Mouse (Mus musculus): ENCODE results near the gene Gpr19. TPM values are rescaled to one million over a fixed set of nuclear protein-coding genes. Genes with fewer than 3 reads are reported as not detected.

Gpr19 gene
- total and polyA plus RNA-seq, 2 experiments = 4.7 to 6.9 TPM

DNA sequence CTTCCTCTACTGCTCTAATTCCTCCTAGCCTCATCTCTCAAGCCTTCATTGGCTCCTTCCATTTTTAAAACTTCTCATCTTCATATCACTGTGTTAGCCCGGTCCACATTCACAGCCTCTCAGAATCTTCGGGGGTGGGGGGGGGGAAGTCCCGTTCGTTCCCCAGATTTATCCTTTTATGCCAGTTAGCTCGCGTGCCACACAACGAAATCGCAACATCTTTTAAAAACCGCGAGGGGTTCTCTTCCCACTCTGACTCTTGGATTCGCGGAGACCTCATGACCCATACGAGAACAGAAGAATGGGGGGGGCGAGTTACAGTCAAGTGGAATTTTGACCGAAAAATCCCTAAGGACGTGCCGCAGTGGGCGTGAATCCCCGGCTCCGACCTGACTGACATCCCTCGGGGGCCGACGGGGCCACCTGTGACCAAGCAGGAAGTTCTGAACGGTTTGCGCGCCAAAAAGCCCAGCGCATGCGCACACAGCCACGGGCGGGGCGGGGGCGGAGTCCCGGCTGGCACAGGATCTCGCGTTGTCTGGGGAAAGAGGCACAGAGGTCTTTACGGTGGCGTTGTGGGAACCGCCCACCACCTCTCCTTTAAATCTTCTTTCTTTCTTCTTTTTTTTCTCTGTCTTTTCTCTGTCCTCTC lies 809 bp downstream of the Gpr19 start:
- no peaks in the 10 kb centered on the region for H3K79me2 ChIP-seq (ENCODE audit: control insufficient read depth, insufficient read depth, low read length)
- DNase-seq (ENCODE audit: extremely low read depth, low read depth, low spot score) = peak; percentile 73
- H3K9ac ChIP-seq (ENCODE audit: low read depth, low read length) = peak overlapping the region; percentile 92
- TF ChIP-seq POLR2A (IDR thresholded peaks at IDR 0.05; ENCODE audit: extremely low read depth, insufficient read depth, low read length) (peak; percentile 87), CTCF (IDR thresholded peaks at IDR 0.05; ENCODE audit: low read depth, low read length) (no peak)
- H3K4me1 ChIP-seq (ENCODE audit: control insufficient read depth, insufficient read depth, low read length) = peaks cover 2% of the 10 kb centered on the region; the same call in 1 of the 2 replicates
- H3K27me3 ChIP-seq (ENCODE audit: control insufficient read depth, insufficient read depth, low read length) = no peaks in the 10 kb centered on the region
- under 1% methylated on average over 38 of the region's 38 CpGs for WGBS
- H3K4me3 ChIP-seq (ENCODE audit: insufficient read depth, low read depth, low read length) = peak overlapping the region; percentile 65
- peak overlapping the region; percentile 99 for H3K27ac ChIP-seq (replicated peaks; ENCODE audit: insufficient read depth, low read depth, low read length)
- no peaks in the 10 kb centered on the region for H3K36me3 ChIP-seq (ENCODE audit: control insufficient read depth, insufficient read depth, low read length)

GRCm38 (mm10) chr6:134896570-134897436 lies 1.6 kb downstream of the Gpr19 start:
- no peak for DNase-seq (ENCODE audit: extremely low read depth, low read depth, low spot score)
- WGBS = 32% methylated on average over 15 of the region's 15 CpGs
- Histone ChIP-seq H3K36me3 (ENCODE audit: control insufficient read depth, insufficient read depth, low read length) (no peaks in the 10 kb centered on the region), H3K4me1 (ENCODE audit: control insufficient read depth, insufficient read depth, low read length) (peaks cover 2% of the 10 kb centered on the region; the same call in 1 of the 2 replicates), H3K27me3 (ENCODE audit: control insufficient read depth, insufficient read depth, low read length) (no peaks in the 10 kb centered on the region), H3K79me2 (ENCODE audit: control insufficient read depth, insufficient read depth, low read length) (no peaks in the 10 kb centered on the region), H3K4me3 (ENCODE audit: insufficient read depth, low read depth, low read length) (no peak overlapping the region), H3K27ac (replicated peaks; ENCODE audit: insufficient read depth, low read depth, low read length) (no peak overlapping the region), H3K9ac (ENCODE audit: low read depth, low read length) (no peak overlapping the region)
- TF ChIP-seq POLR2A (IDR thresholded peaks at IDR 0.05; ENCODE audit: extremely low read depth, insufficient read depth, low read length) = no peak
- no peak for TF ChIP-seq CTCF (IDR thresholded peaks at IDR 0.05; ENCODE audit: low read depth, low read length)

DNA sequence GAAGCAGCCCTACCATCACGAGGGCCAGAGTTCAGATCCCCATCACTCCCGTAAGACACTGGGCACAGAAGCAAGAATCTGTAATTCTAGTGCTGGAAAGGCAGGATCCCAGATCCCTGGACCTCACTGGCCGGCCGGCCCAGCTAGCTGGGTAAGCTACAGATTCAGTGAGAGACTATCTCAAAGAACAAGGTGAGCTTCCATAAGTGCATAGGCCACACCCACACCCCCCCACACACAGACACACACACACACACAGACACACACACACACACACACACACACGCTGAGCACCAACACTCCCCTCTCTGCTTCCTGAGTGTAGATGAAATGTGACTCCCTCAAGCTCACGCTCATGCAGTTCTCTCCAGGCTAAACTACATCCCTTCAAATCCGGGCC lies 7.9 kb downstream of the Gpr19 start:
- H3K4me3 ChIP-seq (ENCODE audit: insufficient read depth, low read depth, low read length) = no peak overlapping the region
- H3K79me2 ChIP-seq (ENCODE audit: control insufficient read depth, insufficient read depth, low read length) = no peaks in the 10 kb centered on the region
- TF ChIP-seq POLR2A (IDR thresholded peaks at IDR 0.05; ENCODE audit: extremely low read depth, insufficient read depth, low read length) (no peak), CTCF (IDR thresholded peaks at IDR 0.05; ENCODE audit: low read depth, low read length) (no peak)
- H3K9ac ChIP-seq (ENCODE audit: low read depth, low read length) = no peak overlapping the region
- H3K4me1 ChIP-seq (ENCODE audit: control insufficient read depth, insufficient read depth, low read length) = no peaks in the 10 kb centered on the region
- 87% methylated on average over 7 of the region's 7 CpGs for WGBS
- H3K36me3 ChIP-seq (ENCODE audit: control insufficient read depth, insufficient read depth, low read length) = no peaks in the 10 kb centered on the region
- no peaks in the 10 kb centered on the region for H3K27me3 ChIP-seq (ENCODE audit: control insufficient read depth, insufficient read depth, low read length)
- H3K27ac ChIP-seq (replicated peaks; ENCODE audit: insufficient read depth, low read depth, low read length) = no peak overlapping the region
- DNase-seq (ENCODE audit: extremely low read depth, low read depth, low spot score) = no peak

DNA sequence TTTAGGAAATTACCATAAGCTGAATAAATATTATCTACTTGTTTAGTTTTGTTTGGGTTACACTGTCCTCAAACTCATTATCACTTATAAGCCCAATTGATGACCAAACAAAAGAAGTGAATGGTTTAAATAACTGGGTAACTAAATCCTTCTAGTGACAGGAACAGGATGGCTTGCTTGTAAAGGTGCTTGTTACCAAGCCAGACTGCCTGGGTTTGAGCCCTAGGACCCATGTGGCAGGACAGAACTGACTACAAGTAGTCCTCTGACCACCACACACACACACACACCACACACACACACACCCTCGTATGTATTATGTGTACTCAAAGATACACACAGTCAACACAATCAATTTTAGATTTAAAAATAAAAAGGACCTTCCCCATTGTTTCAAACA lies 8.6 kb downstream of the Gpr19 start:
- no peak overlapping the region for H3K9ac ChIP-seq (ENCODE audit: low read depth, low read length)
- TF ChIP-seq CTCF (IDR thresholded peaks at IDR 0.05; ENCODE audit: low read depth, low read length) (no peak), POLR2A (IDR thresholded peaks at IDR 0.05; ENCODE audit: extremely low read depth, insufficient read depth, low read length) (no peak)
- no peak overlapping the region for H3K27ac ChIP-seq (replicated peaks; ENCODE audit: insufficient read depth, low read depth, low read length)
- H3K36me3 ChIP-seq (ENCODE audit: control insufficient read depth, insufficient read depth, low read length) = no peaks in the 10 kb centered on the region
- H3K27me3 ChIP-seq (ENCODE audit: control insufficient read depth, insufficient read depth, low read length) = no peaks in the 10 kb centered on the region
- no peak overlapping the region for H3K4me3 ChIP-seq (ENCODE audit: insufficient read depth, low read depth, low read length)
- DNase-seq (ENCODE audit: extremely low read depth, low read depth, low spot score) = no peak
- H3K79me2 ChIP-seq (ENCODE audit: control insufficient read depth, insufficient read depth, low read length) = no peaks in the 10 kb centered on the region
- H3K4me1 ChIP-seq (ENCODE audit: control insufficient read depth, insufficient read depth, low read length) = no peaks in the 10 kb centered on the region
- 83% methylated on average over 1 of the region's 1 CpGs for WGBS

GRCm38 (mm10) chr6:134888563-134889017 lies 9.8 kb downstream of the Gpr19 start:
- 57% methylated on average over 4 of the region's 4 CpGs for WGBS
- H3K27me3 ChIP-seq (ENCODE audit: control insufficient read depth, insufficient read depth, low read length) = no peaks in the 10 kb centered on the region
- TF ChIP-seq POLR2A (IDR thresholded peaks at IDR 0.05; ENCODE audit: extremely low read depth, insufficient read depth, low read length) = no peak
- no peak for TF ChIP-seq CTCF (IDR thresholded peaks at IDR 0.05; ENCODE audit: low read depth, low read length)
- H3K79me2 ChIP-seq (ENCODE audit: control insufficient read depth, insufficient read depth, low read length) = no peaks in the 10 kb centered on the region
- no peak overlapping the region for H3K4me3 ChIP-seq (ENCODE audit: insufficient read depth, low read depth, low read length)
- DNase-seq (ENCODE audit: extremely low read depth, low read depth, low spot score) = no peak
- H3K36me3 ChIP-seq (ENCODE audit: control insufficient read depth, insufficient read depth, low read length) = no peaks in the 10 kb centered on the region
- H3K4me1 ChIP-seq (ENCODE audit: control insufficient read depth, insufficient read depth, low read length) = no peaks in the 10 kb centered on the region
- H3K27ac ChIP-seq (replicated peaks; ENCODE audit: insufficient read depth, low read depth, low read length) = no peak overlapping the region
- no peak overlapping the region for H3K9ac ChIP-seq (ENCODE audit: low read depth, low read length)
